Mouse (Mus musculus) central nervous system, embryonic 11.5 days (tissue): ENCODE results near the gene Slc38a8. TPM values are rescaled to one million over a fixed set of nuclear protein-coding genes. Genes with fewer than 3 reads are reported as not detected.

ENCODE experiments used
- polyA plus RNA-seq: library from polyadenylated mRNA; depleted of rRNA; stranded (reverse); fragments of >200 nt; gene quantifications from 2 replicates; pipeline ENCODE4 v1.2.3, GENCODE M21; 2012; rRNA removed

The Slc38a8 gene
- 0.53 and 0.80 TPM in 2 replicates for polyA plus RNA-seq

GRCm38 (mm10) chr8:119501598-119501997 is at the start of gene Slc38a8:
TSS of gene Slc38a8 (minus strand) at chr8:119501698.

DNA sequence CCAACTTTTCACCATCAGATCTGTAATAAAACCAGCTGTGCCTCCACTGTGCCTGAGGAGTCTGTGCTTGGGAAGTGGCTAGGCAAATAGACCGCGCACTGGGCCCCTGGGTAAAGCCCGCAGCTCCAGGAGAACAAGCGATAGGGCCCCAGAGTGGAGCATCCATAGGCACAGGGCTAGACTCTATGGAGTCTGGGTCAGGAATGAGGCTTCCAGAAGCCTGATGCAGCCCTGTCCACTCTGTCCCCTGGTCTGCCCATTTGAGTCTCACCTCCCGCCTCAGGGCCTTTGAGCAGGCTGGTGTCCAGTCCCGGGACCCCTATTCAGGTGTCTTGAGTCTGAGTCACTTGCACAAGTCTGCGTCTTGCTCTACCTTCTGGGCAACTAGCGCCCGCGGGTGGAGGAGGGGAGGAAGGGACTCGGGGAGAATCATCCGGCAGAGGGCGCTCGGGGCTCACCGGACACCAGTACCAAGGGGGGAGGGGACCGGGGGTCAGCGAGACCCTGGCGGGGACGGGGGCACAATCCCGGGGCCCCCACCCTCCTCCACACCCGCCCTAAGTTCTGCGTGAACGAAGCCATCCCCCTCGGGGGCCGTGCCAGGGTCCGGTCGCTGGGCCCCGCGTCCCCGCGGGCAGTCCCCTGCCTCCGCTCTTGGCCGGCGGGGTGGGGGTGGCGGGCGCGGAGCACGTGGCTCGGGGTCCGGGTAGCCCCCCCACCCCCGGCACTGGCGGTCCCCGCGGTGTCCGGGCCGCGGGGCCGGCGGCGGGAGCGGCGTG is 55.1 kb downstream of the Slc38a8 start, which contains the start of gene Necab2:
Gene Necab2, plus strand, starts transcription at position 509 of the 779 bp plus-strand sequence.

DNA sequence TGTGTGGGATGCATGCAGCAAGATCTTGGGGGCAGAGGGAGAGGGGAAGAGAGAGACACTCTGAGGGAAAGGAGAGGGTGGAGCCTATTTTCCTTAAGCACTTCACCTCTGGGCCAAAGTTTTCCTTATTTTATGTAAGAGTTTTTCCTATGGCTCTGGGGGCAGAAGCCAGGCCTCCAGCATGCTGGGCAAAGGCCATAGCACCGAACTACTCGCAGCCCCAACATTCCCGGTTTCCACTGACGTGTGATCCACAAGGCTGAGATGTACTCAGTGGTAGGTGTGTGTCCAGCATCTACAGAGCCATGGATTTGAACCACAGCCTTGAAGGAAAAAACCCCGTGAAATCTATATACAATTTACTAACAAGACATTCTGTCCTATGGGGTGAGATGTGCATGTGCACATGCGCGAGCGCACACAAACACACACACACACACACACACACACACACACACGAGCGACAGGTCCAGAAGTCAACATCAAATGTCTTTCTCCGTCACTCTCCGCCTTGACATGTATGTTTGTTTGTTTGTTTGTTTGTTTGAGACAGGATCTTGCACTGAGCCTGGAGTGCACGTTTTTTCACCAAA is 67.8 kb downstream of the Slc38a8 start, which contains the start of gene Osgin1:
Gene Osgin1, plus strand, starts transcription at position 543 of the 593 bp plus-strand sequence.

Other genes starting within 250 kb of the Slc38a8 start
- gene Hsbp1, start 157.2 kb downstream of the Slc38a8 start, polyA plus RNA-seq = 196 and 212 TPM in 2 replicates
- 9.4 and 10.3 TPM in 2 replicates for gene Mlycd, start 106.8 kb downstream of the Slc38a8 start, polyA plus RNA-seq
- 0.56 and 0.58 TPM in 2 replicates for gene Osgin1, start 67.6 kb downstream of the Slc38a8 start, polyA plus RNA-seq
- gene Necab2, start 55.0 kb downstream of the Slc38a8 start, polyA plus RNA-seq = 19.5 and 33.9 TPM in 2 replicates
- gene Mbtps1, start 57.0 kb upstream of the Slc38a8 start, polyA plus RNA-seq = 75.1 and 110 TPM in 2 replicates
- gene Hsdl1, start 73.5 kb upstream of the Slc38a8 start, polyA plus RNA-seq = 34.3 and 35.8 TPM in 2 replicates
- 0.10 and 0.25 TPM in 2 replicates for gene Dnaaf1, start 73.5 kb upstream of the Slc38a8 start, polyA plus RNA-seq
- 13.9 and 17.6 TPM in 2 replicates for gene Taf1c, start 103.5 kb upstream of the Slc38a8 start, polyA plus RNA-seq
- gene Adad2, start 111.0 kb upstream of the Slc38a8 start, polyA plus RNA-seq = 0.23 and 0.25 TPM in 2 replicates
- 0.06 and 0.14 TPM in 2 replicates for gene Kcng4, start 134.0 kb upstream of the Slc38a8 start, polyA plus RNA-seq
- 1.8 and 3.4 TPM in 2 replicates for gene Wfdc1, start 164.7 kb upstream of the Slc38a8 start, polyA plus RNA-seq
- 0.72 and 0.75 TPM in 2 replicates for gene Atp2c2, start 198.3 kb upstream of the Slc38a8 start, polyA plus RNA-seq